Mouse (Mus musculus) bone marrow macrophage, adult 2 months (primary cell): Measurements from ENCODE around the gene Nme7.

Experiments used
- CTCF ChIP-seq: IDR thresholded peaks from 2 replicates; pipeline ENCODE4 v1.5.1; 2012; ENCODE audit warnings: low read depth, mild to moderate bottlenecking, low read length, moderate library complexity
- POLR2A ChIP-seq: IDR thresholded peaks from 2 replicates; pipeline ENCODE4 v1.6.1; 2012; ENCODE audit warnings: mild to moderate bottlenecking, low read depth, low read length, borderline replicate concordance

DNA sequence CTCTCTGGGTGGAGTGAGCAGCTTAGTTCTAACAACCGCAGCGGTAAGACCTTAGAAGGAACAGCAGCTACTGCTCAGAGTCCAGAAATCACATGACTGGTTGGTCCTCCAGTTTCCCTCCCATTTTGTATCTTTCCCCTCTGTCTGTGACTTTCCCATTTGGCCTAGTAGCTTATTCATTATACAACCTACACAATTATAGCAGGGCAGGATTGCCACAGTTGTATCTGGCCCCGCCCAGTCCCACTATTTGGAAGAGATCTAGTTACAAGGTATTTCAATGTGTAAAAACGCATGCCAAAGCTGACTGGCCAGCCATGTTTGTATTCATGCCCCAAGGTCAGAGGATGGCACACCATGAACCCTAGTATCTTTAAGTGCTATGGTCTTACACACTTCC lies 146.7 kb downstream of the Nme7 start:
- TF ChIP-seq CTCF (no peak), POLR2A (no peak)
